Mouse (Mus musculus): ENCODE data around the gene Pde1a.

The Pde1a gene

DNA sequence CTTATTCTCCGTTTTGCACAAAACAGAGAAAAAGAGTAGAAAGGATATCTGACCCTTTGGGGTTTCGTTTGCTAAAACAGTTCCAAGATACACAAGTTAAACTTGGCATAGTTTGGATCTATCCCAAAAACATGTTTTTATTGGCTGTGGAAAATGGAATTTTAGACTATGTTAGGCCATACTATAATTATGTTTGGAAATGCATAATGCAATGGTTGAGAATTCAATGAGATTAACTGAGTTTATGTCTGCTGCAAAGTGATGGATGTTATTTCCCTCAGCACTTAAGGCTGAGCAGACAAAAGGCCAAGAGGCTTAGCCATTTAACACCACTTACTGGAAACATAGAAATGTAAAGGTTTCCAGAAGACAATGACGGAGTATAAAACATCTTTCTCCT is 75.2 kb downstream of the Pde1a start:
- in situ Hi-C loops (cut with MboI; ENCODE audit: unreplicated experiment in 2 of 2), result no loop called here

DNA sequence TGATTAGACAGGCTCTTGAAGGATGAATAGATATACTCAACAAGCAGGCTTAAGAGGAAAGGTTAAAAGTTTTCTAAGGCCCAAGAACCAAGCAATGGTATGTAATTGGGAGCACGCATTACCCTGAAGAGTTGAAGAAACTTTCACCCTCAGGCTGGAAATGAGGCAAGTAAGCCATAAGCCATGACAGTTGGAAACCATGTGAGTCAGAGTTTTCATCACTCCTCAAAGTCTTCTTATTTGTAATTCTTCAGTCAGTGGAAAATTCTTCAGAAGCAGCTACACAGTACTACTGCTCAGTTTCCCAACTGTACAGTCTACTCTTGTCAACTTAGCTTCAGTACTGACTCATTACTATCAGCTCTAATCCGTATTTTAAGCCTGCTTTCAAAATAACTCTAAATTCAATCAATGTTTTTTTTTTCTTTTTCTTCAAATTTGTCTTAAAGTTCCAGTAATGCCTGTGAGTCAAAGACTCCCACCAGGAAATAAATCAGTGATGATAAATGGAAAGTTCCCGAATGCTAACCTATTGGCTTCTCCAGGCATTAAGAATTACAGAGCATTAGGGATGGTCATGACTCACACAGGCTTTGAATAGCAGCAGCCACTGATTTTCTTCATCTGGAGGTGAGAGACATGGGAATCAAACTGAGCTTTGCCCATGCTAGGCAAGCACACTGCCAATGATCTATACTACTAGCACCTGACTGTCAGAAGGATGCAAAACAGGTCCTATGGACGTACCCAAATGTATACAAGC is 82.3 kb downstream of the Pde1a start:
- in situ Hi-C loops (cut with MboI; ENCODE audit: unreplicated experiment in 2 of 2), result no loop called here

DNA sequence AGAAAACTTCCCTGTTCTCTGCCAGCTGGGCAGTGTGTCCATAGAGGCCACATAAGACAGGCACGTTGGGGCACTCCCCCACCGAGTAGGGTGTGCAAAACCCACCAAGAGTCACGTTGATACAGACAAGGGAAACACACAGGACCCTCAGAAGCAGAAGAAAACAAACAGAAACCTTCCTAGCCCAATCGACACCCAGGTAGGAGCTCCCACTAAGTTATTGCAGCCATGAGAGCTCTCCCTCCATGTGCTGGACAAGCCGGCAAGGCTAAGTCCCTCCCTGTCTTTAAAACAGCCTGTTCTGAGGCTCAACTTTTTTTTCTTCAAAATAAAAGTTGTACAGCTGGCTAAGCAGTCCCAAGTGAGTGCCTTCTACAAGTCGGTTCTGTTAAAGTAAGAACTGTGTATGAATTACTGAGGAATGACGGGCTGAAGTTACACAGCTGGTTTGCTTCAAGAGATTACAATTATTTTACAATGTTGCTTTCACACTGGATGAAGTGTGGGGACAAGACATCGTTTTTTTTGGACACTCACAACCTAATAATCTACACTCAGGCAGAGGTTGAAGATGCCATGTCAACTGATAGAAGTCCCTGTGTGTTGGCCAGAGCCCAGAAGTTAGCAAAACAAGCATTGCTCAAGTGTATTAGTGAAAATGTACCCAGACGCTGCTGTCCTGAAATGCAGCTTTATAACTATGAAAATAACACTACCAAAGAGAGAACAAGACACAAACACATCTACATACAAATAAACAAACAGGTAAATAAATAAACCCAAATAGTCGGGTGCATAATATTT is 90.4 kb downstream of the Pde1a start:
- in situ Hi-C loops (cut with MboI; ENCODE audit: unreplicated experiment in 2 of 2), result no loop called here

DNA sequence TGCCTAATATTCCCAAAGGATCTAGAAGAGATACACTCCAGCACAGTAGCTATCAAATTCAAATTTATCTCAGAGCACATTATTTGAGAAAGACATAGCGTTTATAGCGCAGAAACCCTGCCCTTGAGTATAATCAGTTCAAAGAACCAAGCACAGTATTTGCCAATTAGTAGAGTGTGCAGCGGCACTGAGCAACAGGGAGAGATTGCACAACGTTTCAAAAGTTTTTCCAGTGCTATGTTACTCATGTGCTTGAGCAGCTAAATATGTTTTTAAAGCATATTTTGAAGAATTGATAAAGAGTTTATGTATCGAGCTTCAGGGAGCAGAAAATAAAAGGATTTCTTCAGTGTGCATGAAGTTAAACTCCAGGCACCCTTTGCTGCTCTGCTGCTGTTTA is 91.3 kb downstream of the Pde1a start:
- in situ Hi-C loops (cut with MboI; ENCODE audit: unreplicated experiment in 2 of 2), result no loop called here

DNA sequence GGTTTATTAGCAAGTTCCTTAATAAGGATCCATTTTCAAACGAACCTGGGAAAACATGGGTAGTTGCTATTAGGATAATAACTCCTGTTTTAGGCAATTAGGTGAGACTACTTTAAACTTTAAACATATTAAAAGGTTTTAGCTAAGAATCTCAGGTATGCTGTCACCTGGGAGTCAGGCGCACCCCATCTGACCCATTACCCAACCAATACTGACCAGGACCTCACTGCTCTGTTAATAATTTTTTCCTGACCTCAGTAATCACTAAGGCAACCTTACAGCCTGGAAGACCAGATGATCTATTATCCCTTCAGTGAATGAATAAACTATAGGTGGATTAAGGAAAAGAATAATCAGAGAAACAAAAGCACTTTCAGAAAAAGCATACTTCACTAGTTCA is 100.2 kb downstream of the Pde1a start:
- in situ Hi-C loops (cut with MboI; ENCODE audit: unreplicated experiment in 2 of 2), result no loop called here

DNA sequence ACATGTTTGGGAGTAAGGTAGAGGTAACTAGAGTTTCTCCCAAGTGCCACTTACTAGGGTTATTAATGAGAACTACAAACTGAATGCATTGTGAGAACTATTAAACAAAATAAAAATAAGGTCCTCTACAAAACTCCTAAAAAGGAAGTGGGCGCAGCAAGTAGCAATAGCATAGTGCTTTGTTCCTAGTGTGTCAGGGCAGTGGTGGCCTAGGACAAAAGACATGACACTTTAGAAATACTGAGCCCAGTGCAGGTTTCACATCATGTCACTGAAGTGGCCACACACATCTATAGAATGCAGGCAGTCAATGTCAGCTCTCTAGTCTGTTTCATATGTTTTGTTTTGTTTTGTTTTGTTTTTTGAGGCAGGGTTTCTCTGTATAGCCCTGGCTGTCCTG is 103.2 kb downstream of the Pde1a start:
- in situ Hi-C loops (cut with MboI; ENCODE audit: unreplicated experiment in 2 of 2), result no loop called here

DNA sequence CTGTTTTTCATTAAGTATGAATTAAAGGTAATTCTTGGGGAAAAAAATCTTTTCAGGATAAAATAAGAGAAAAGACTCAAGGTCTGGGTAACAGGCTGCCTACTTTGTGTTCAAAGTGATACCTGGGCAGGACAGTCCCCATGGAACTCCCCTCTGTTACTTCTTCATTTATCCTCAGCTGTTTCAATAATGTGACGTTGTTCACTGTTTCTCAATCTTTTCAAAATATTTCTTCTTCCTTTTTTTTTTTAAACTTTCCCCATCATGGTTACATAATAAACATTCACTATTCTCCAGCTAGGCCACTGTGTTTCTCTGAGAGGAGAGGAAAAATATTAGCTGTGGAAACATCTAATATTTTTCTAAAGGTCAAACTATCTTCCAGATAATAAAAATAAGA is 103.7 kb downstream of the Pde1a start:
- in situ Hi-C loops (cut with MboI; ENCODE audit: unreplicated experiment in 2 of 2), result no loop called here

DNA sequence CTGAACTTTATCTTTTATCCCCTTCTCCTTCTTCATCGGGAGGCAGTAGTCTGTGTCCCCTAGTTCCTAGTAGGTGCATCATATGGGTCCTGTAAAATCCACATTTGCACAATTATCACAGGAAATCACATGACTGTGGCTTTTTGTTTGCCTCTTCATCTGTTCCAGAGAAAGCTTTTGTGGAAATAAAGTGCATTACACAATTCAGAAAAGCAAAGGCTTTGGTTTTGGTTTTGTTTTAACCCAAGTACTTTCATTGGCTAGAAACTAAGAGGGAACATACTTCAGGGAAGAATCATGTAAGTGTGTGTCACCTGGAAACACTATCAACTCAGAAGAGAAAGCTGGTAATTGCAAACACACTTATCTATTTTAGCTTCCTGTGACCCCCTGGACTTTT is 104.2 kb downstream of the Pde1a start:
- in situ Hi-C loops (cut with MboI; ENCODE audit: unreplicated experiment in 2 of 2), result no loop called here

DNA sequence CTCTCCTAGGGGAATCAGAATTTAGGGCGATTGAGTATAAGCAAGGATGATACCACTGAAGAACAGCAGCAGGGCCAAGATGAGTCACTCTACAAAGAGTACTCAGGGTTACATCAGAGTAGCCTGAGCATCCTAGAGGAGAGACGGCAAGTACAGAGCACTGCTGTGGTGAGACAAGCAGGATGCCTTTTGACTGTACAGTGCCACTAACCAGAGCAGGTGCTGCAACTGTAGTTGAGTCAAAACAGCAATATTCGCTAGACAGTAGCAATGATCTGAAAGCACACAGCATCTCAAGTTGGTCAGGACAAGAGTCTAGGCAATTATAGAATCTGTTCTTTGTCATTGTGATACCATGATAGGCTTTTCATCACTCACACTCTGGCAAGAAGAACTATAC is 115.1 kb downstream of the Pde1a start:
- in situ Hi-C loops (cut with MboI; ENCODE audit: unreplicated experiment in 2 of 2), result no loop called here

DNA sequence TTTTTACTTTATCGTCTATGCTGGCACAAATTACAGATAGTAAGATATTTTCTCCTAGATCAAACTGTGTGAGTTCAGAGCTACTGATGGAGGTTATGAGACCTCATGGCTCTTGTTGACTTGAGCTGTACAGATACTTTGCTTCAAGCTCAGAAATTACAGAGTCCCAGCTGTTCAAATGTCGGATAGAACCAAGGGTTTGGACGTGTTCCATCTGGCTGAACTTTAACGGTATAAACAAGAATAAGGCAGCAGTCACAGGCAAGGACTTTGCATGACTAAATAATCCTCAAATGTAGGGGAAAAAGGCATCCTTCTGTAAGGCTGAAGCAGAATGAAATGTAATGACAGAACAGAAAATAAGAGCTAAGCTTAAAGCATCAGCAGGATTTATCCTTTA is 116.2 kb downstream of the Pde1a start:
- in situ Hi-C loops (cut with MboI; ENCODE audit: unreplicated experiment in 2 of 2), result no loop called here

DNA sequence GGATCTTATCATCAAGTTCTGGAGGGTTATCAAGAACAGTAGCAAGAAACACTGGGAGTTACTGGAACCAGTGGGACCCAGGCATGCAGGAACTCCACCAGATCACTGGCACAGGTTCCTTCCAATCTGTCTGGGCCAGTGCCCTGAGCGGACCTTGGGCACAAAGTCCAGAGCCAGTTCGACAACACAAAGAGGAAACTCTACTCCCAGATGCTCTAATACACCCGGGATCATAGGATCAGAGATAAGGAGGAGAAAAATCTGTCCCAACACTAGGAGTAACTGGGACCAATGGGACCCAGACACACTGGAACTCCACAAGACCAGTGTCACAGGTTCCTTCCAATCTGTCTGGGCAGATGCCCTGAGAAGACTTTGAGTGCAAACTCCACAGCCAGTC is 130.1 kb downstream of the Pde1a start:
- in situ Hi-C loops (cut with MboI; ENCODE audit: unreplicated experiment in 2 of 2), result no loop called here

DNA sequence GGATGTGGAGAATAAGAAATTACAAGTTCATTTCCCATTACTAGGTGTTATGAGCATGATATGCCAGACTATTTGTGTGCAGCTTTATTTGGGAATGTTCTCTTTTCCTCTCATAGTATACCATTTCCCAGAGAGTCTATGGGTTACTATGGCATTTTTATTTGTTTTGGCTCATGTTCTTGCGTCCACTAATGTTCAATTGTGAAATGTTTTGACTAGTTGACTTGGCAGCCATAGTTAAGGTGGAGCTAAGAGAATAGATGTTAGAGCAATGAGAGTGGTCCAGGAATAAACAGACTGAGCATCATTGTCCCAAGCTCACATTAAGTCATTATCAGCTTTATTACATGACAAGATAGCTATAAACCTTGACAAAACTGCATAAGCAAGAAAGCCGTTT is 130.8 kb downstream of the Pde1a start:
- in situ Hi-C loops (cut with MboI; ENCODE audit: unreplicated experiment in 2 of 2), result no loop called here

DNA sequence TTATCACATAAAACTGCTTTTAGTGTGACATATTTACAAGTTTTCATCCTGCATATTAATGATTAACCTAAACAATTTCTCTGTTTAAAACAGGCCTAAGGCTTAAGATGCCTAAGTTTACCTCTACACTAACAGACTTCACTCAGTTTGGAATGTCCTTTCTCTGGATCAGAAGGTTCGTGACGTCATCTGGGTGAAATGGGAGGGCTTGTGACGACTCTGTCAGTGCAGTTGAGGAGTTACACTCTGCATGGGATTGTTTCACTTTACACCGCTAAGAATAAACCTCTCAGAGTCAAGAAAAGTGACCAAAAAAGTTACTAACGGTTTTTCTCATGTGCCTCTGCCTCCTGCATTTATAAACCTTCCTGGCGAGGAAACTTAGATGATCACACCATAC is 137.6 kb downstream of the Pde1a start:
- in situ Hi-C loops (cut with MboI; ENCODE audit: unreplicated experiment in 2 of 2), result no loop called here

DNA sequence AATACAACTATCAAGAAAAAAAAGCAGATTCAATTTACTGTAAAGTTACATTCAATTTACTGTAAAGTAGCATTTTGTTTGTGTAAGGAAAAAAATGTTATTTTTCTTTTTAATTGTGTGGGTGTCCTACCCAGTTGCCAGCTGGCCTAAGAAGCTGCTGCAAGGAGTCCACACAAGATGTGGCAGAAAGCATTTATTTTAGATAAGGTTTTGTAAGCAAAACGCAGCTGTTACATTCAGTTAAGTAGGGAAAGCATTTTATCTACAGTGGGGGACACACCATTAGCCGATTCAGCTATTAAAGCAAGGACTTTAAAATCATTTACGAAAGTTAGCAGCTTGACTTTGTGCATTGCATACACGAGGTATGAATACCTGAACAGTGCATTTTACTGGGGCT is 145.5 kb downstream of the Pde1a start:
- in situ Hi-C loops (cut with MboI; ENCODE audit: unreplicated experiment in 2 of 2), result no loop called here

DNA sequence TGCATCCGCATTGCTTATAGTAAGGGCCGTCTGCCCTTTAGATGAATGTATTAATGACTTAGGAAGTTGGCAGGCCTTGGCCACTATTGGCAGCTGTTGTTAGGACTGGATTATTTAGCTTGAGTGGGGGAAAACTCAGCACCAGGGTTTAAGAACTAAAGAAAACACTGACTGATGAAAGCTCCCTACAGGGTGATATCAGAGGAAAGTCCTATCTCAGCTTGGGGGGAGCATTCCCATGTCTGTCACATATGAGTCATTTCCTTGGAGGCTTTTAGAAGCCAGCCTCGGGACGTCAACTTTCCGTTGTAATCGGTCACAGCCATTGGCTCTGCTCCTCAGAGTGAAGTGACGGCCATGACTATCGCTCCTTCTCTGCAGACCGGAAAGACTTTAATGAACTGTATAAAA is 146.0 kb downstream of the Pde1a start:
- in situ Hi-C loops (cut with MboI; ENCODE audit: unreplicated experiment in 2 of 2), result no loop called here

DNA sequence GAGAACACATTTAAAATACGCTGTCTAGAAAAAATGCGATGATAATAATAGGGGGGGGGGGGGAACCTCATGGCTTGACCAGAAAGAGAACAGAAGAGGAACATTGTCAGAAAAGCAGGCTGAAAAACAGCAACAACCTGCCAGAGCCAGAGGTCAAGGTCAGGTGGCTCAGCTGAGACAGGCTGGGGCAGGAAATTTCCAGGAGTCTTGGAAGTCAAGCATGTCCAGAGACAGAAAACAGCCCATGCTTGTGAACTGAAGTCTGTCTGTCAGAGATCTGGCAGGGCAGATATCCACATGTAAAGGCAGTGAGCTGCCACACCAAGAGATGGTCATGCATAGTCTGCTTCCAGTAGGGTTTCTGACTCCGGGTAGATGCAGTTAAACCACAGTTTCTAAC is 147.5 kb downstream of the Pde1a start:
- in situ Hi-C loops (cut with MboI; ENCODE audit: unreplicated experiment in 2 of 2), result no loop called here

DNA sequence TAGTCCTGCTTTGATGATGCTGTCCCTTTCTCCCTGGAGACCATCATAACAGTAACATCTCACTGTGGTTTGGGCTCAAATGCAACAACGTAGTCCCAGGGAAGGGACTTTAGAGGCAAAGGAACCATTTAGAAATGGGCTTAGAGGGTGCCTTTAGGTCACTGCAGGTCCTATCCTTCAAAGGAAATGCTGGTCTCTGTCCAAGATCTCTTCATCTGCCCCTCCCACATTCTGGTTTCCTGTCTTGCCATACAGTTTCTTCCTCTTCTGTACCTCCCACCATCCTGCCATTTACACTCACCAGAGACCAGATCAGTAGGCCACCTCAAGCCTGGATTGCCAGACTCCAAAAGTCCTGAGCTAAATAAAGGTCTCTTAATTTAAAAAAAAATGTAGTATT is 150.3 kb downstream of the Pde1a start:
- in situ Hi-C loops (cut with MboI; ENCODE audit: unreplicated experiment in 2 of 2), result no loop called here

DNA sequence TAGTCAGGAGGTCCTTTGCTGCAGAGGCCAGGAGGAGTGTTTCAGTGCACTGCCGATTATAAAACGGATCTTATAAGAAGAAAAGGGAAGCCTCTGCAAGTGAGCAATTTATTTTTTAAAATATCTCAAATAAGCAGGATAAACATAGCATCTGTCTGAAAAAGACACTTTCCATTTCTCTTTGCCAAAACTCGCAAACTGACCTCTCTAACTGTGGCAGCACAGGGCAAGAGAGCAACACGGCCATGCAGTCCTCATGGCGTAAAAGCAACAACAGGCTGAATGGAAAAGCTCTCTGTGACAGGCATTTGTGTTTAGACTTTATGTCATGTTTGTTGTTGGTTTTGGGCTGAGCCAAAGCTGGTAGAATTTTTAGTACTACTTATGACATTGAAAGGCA is 152.0 kb downstream of the Pde1a start:
- in situ Hi-C loops (cut with MboI; ENCODE audit: unreplicated experiment in 2 of 2), result no loop called here

DNA sequence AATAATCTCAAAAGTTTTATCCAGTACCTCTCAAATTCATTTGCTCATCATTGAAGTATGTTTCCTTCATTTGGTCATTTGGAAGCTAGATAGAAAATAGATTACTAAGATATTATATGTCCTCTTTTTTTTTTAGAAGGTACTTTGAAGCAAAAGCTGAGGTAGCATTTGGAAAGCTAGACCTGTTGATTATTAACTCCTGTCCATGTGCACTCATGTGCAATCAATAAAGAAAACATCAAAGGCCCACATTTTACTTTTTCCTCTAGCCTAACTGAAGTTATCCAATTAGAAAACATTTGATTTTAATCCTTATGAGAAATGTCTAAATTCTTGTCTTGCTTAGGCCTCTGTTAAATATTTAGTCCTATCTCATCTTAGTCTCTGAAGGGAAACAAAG is 153.3 kb downstream of the Pde1a start:
- in situ Hi-C loops (cut with MboI; ENCODE audit: unreplicated experiment in 2 of 2), result no loop called here

DNA sequence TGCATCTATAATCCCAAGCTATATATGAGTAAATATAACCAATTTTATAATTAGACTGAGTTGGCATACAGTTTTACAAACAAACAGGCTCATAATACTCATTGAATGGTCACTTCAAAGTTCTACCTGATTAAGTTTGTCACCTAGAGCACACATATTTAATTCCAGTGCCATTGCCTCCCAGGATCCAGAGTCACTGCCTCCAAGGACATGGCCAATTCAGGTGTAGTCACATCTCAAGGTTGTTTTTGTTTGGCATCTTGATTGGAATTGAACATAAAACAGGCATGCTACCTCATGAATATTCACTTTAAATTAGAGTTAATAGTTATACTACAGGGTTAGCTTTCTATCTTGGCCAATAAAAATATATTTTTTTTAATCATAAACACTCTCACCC is 157.0 kb downstream of the Pde1a start:
- in situ Hi-C loops (cut with MboI; ENCODE audit: unreplicated experiment in 2 of 2), result no loop called here

DNA sequence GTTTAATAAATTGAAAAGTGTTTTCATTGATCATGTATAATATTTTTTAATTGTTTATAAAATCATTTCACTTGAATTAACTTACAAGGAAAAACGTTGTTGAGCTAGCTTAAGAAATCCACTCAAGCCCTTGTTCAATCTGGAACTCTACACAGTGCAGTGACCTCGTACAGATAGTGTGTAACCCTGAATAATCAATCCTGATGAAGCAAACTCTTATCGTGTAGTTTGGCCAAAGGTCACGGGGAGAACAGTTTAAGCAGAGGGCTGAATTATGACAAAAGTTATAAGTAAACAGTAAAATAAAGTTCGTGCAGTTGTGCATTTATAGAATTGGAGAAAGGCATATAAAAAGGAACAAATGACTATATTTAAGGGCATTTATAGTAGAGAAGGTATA is 159.7 kb downstream of the Pde1a start:
- in situ Hi-C loops (cut with MboI; ENCODE audit: unreplicated experiment in 2 of 2), result no loop called here

Data from v-Abl transformed pro-B cells (cell line).